Mouse (Mus musculus) frontal cortex, adult (tissue): ENCODE measurements at regions not wholly inside any gene's neighbourhood (a gene's known extent, or its start where the extent isn't known, plus 50 kb on each side); places are given as distances from the start of the nearest gene placed in this dataset.

Experiments used
- ATAC-seq: cut with Nextera tagmentation; 2 replicates; pipeline ENCODE4 v1.9.2; 2017; ENCODE audit warnings: mild to moderate bottlenecking, moderate library complexity, mixed read lengths; ENCODE audit not compliant: low TSS enrichment

GRCm38 (mm10) chr1:119364901-119365300 is 57.1 kb downstream of the Inhbb start:
- no peak for ATAC-seq

DNA sequence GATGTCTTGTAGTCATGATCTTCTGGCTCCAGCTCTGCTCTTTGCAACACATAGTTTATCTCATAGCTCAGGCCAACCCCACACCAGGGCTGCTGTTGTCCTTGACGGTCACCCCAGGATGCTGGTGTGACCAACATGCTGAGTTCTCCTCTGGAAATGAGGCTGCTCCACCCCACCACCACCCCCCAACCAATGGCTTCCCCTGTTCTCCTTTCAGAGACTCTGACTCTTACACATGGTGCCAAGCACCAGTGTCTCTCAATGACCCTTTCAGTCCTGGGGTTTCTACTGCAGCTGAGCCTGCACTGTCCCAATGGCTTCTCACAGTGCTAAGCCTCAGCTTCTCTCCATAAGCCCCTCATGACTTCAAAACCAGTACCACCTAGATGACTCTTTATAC is 64.0 kb downstream of the Inhbb start:
- no peak for ATAC-seq

DNA sequence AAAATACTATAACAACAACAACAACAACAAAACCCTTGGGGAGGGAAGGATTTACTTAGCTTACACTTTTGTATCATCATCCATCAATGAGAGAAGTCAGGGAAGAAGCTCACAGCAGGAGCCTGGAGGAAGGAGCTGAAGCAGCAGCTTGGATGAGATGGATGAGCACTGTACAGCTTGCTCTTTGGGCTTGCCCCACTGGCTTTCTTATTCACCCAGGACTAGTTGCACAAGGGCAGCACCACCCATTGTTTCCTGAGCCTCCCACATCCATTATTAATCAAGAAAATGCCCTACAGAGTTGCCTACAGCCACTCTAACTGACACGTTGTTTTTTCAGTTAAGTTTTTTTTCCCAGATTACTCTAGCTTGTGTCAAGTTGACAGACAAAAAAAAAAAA is 65.1 kb downstream of the Inhbb start:
- no peak for ATAC-seq

DNA sequence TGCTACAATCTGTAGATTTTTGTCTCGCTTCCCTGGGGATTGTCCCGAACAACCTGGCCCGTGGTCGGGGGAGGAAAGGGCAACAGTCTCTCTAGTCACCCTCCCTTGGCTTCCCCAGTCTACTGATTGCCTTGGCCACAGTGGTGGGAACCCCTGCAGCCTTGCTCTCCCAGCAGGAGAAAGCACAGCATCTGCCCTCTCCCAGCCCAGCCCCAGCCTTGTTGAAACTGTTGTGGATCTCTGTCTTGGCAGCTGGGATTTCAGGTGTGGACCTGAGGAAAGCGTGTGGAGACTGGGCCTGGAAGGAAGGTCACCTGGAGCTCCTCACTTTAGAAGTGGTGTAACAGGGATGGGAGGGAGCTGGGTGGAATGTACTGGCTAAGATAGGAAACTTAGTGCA is 66.6 kb downstream of the Inhbb start:
- ATAC-seq = no peak

GRCm38 (mm10) chr1:119351567-119351966 is 70.5 kb downstream of the Inhbb start:
- ATAC-seq = no peak

- no peak for ATAC-seq
Measured at GRCm38 (mm10) chr1:119350846-119351245, 71.2 kb downstream of the Inhbb start.

DNA sequence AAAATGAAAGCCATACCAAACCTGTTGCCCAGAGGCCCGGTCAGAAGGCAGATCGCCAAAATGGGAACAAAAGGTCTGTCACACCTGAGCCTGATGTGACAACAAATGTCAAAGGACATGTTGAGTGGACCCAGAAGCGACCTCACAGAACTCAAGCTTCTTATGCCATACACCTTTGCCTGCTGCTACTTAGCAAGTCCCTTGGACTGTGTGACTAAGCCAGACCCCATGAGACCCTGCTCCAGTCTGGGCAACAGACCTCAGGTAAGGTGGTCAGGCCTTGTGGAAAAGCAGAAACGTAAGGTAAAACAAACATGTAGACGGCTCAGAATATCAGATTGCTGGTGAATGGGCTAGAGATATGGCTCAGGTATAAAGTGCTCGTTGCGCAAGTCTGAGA is 71.8 kb downstream of the Inhbb start:
- no peak for ATAC-seq

- no peak for ATAC-seq
Measured at GRCm38 (mm10) chr1:119348456-119349208, 73.4 kb downstream of the Inhbb start.

- no peak for ATAC-seq
Measured at GRCm38 (mm10) chr1:119347749-119348148, 74.3 kb downstream of the Inhbb start.

- ATAC-seq = no peak
Measured at GRCm38 (mm10) chr1:119346634-119347155, 75.4 kb downstream of the Inhbb start.

DNA sequence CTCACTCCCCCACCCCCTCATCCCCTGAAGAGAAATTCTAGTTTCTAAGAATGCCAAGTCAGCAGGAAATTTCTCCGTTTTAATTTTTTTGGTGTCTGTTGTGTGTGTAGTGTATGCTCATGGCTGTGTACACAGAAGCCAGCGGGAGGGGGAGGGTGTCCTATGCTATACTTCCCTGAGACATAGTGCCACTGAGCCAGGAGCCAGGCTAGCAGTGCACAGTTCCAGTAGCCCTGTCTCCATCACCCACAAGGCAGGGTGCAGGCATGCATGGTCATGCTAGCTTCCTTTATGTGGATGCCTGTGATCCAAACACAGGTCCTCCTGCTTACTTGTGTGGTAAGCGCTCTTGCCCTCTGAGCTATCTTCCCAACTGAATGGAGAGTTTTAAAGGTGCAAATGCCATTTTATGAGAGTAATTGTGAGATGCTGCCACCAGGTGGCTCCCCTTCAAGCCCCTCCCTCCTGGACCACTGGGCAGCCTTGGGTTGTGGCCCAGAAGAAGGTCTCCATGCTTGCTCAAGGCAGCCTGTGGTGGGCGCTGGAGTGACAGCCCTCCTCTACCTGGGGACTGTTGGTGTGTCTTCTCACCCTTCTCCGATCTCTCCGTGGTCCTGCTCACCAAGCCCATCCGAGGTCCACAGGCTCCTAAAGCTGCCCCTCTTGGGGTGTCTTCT is 76.8 kb downstream of the Inhbb start:
- no peak; the same call in 1 of the 2 replicates for ATAC-seq

- no peak for ATAC-seq
Measured at GRCm38 (mm10) chr1:119344046-119344445, 78.0 kb downstream of the Inhbb start.

- ATAC-seq = no peak
Measured at GRCm38 (mm10) chr1:119335171-119335570, 86.9 kb downstream of the Inhbb start.

DNA sequence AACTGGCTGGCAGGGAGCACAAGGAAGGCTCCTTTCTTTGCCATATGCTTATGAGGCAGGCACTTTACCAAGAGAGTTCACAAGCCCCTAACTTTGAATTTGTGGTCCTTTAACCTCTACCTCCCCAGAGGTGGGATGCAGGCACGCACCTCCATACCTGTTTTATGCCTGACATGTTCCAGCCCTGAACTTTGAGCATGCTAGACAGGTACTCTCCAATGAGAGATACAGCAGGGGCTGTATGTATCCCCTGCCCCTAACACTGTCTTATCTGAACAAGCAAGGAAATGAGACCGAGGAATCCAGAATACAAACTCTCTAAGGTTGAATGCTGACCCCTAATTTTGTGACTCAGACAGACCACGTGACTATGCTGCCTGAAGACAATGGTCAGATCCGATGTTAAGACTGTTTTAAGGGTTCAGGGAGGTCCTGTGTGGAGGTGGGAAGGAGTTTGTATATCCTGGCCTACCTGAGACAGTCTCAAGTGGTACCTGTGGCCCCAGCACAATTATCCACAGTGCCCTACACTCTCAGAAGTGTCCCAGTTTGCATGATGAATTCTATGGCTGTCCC is 91.2 kb downstream of the Inhbb start:
- no peak for ATAC-seq

DNA sequence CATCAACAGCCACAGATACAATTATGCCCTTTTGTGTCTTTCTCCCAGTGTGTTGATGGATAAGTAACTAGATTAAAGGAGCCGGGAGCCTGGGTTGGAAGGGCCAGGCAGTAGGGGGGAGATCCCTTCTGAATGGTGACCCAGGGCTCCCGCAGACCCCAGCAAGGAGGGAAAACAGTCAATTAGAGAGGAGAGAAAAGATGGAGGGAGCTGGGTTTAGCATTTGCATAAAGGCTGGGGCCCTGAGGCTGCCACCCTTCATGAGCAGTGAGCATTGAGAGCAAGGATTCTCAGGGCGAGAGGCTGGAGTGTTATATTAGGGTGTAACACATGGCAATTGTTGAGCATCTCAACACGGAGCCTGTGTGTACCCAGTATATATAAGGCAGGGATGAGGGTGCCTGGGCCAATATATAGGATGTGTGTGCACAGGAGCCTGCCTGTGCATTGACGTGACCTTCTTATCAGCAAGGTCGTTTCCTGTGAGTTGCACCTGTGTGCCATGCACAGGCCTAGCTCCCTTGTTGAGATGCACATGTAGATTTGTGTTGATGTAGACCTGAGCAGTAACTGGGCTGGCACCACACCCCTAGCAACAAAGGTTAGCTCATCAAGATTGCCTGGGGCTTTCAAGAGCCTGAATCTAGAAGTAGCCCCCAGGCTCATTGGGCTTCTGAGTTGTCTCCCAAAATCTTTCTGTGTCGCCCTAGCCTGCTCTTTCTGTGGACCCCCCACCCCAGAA is 92.2 kb downstream of the Inhbb start:
- no peak for ATAC-seq

- ATAC-seq = peak; percentile 69
Measured at GRCm38 (mm10) chr1:119328921-119329692, 92.9 kb downstream of the Inhbb start.

- no peak for ATAC-seq
Measured at GRCm38 (mm10) chr1:119324551-119324950, 97.5 kb downstream of the Inhbb start.

DNA sequence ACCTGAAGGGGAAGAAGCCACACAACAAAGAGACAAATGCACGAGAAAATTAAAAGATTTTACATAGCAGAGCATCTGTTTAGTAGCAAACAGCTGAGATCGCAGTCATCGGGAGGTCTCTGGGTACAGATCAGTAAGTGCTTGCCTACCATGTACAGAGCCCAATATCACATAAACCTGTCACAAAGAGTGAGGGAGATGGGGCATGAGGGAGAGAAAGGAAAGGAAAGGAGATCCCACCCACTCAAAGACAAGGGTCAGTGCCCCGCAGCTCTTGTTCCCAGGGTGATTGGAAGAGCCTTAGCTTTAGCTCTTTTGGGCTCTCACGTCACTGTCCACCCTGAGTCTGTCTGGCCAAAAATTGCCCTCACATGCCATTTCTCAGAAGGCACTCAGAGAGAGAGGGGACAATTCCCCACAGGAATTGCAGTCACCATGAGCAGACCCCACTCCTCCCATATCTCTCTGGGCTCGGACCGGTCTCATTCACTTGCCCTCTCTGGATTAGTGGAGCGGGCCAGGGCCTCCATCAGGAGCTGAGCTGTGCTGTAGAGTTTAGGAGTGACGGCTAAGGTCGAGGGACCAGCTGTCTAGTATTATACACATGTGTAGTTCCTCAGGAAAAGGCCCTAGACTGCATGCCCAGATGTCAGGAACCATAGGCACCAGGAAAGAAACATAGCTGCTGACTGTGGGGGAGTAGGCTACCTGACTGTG is 99.6 kb downstream of the Inhbb start:
- no peak for ATAC-seq

DNA sequence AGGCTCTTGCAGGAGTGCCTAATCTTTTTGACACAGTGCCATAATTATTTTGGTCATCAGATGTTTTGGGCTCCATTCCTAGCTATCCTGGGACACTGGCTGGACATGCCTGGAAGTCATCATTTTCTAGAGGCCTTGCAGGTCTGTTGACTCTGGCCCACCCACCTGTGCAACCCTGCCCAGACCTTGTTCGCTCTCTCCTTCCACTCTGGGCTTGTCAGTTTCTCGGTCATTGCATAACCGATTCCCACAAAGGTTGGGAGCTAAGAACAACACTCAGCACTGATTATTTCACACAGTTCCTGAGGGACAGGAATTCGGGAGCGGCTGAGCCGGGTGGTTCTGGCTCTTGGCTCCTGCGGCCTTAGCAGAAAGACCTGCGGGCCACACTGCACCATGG is 100.2 kb downstream of the Inhbb start:
- ATAC-seq = no peak

- ATAC-seq = no peak
Measured at GRCm38 (mm10) chr1:119317006-119317405, 105.0 kb downstream of the Inhbb start.
